Mouse (Mus musculus) liver (tissue): ENCODE data around the gene Olfr166.
"Not testable (repeated sequence)": the region's sequence is repeated elsewhere in the genome, so short reads cannot be mapped to it uniquely, and the experiment has no call there.

Experiments
- DNase-seq: peaks from one replicate; pipeline ENCODE4 v3.0.0-alpha.2; 2020; ENCODE audit warnings: mixed read lengths

Olfr166 gene

GRCm38 (mm10) chr16:19483394-19483793 lies at the start of gene Olfr166:
Gene Olfr166, plus strand, starts transcription at chr16:19483694.
- no peak for DNase-seq

DNA sequence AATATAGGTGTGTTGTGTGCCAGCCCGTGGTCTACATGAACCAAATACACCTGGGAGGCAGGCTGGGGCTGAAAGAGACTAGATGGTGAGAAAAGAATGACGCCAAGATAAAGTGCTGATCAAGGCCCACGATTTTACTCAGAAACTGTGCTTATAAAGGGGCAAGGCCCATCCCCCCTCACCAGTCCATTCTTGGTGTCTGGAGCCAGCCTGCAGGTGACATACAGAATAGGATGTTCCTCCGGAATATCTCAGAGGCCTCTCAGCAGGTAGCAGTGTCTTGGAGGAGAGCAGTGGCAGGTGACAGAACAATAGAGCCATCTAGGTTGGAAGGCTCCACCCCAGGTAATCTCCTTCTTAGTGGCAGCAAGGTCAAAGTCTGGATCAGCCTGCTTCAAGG lies 24.8 kb upstream of the Olfr166 start:
- not testable (repeated sequence) for DNase-seq

DNA sequence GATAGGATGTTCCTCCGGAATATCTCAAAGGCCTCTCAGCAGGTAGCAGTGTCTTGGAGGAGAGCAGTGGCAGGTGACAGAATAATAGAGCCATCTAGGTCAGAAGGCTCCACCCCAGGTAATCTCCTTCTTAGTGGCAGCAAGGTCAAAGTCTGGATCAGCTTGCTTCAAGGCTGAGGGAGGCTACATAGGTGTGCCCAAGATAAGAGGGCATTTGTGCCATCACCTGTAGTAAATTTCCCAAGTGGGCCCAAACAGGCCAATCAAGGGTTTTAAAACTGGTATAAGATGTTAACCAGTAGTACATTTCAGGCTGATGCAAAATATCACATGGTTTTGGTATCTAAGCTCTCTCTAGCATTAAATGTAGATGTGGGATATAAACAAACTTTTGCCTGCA lies 19.1 kb upstream of the Olfr166 start:
- no peak for DNase-seq

DNA sequence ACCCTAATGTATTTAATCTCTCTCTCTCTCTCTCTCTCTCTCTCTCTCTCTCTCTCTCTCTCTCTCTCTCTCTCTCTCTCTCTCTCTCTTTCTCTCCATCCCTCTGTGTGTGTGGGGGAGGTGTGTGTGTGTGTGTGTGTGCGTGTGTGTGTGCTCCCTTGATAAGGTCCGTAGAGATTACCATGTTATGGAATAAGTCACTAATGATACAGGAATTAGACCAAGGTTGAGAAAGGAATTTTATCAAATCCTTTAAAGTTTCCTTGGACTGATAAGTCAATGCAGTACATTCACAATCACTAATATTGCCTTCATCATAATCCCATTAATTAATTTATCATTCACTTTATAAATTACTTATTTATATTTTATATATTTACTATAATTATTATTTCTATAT lies 38.7 kb downstream of the Olfr166 start, which contains the start of gene Olfr167:
Olfr167 (minus strand) TSS at position 101 of the 400 bp plus-strand sequence.
- DNase-seq = no peak

GRCm38 (mm10) chr16:19535455-19535854 lies 52.0 kb downstream of the Olfr166 start, which contains the start of gene Olfr168:
Gene Olfr168, minus strand, starts transcription at chr16:19535555.
- DNase-seq = no peak
